Mouse (Mus musculus) adrenal gland, postnatal 10 days (tissue): ENCODE measurements at regions not wholly inside any gene's neighbourhood (a gene's known extent, or its start where the extent isn't known, plus 50 kb on each side); places are given as distances from the start of the nearest gene placed in this dataset.

ENCODE experiments used
- DNase-seq: peaks from one replicate; pipeline ENCODE4 v3.0.0; 2021; ENCODE audit warnings: mixed read lengths

- peak; percentile 46 for DNase-seq
Measured at GRCm38 (mm10) chr16:69646156-69646555, 217.4 kb downstream of the Speer2 start.

- DNase-seq = no peak
Measured at GRCm38 (mm10) chr16:69607736-69608135, 255.8 kb downstream of the Speer2 start.

- DNase-seq = no peak
Measured at GRCm38 (mm10) chr16:69600978-69601377, 262.6 kb downstream of the Speer2 start.

- DNase-seq = no peak
Measured at GRCm38 (mm10) chr16:69577205-69577604, 286.3 kb downstream of the Speer2 start.

GRCm38 (mm10) chr16:69568189-69568588 is 295.4 kb downstream of the Speer2 start:
- DNase-seq = no peak

GRCm38 (mm10) chr16:69567420-69568179 is 295.9 kb downstream of the Speer2 start:
- no peak for DNase-seq
